Mouse (Mus musculus) thymus, postnatal 10 days (tissue): ENCODE measurements at regions not wholly inside any gene's neighbourhood (a gene's known extent, or its start where the extent isn't known, plus 50 kb on each side); places are given as distances from the start of the nearest gene placed in this dataset.

Experiments used
- DNase-seq, 2 experiments: peaks; one replicate each; pipeline ENCODE4 v3.0.0; 2021; ENCODE audit warnings: low spot score in 2 of 2

GRCm38 (mm10) chr7:136780708-136781107 lies 113.7 kb upstream of the Mgmt start:
- no peak for DNase-seq

- no peak for DNase-seq
Measured at GRCm38 (mm10) chr7:136791162-136791561, 103.3 kb upstream of the Mgmt start.

GRCm38 (mm10) chr7:136792131-136792530 lies 102.3 kb upstream of the Mgmt start:
- no peak for DNase-seq

DNA sequence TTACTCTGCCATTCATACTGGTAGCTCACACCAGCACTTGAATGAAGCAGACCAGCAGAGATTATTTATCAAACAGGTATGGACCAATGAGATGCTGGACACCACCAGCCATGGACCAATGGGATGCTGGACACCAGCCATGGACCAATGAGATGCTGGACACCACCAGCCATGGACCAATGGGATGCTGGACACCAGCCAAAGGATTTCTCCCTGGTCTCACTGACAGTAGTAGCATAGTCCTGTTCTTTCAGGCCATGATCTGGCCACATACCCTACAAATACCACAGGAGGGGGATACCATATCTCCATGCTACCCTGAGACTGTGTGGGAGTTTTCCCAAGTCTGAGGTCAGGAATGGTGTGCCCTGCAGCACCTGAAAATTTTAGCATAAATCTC lies 98.0 kb upstream of the Mgmt start:
- DNase-seq = no peak

DNA sequence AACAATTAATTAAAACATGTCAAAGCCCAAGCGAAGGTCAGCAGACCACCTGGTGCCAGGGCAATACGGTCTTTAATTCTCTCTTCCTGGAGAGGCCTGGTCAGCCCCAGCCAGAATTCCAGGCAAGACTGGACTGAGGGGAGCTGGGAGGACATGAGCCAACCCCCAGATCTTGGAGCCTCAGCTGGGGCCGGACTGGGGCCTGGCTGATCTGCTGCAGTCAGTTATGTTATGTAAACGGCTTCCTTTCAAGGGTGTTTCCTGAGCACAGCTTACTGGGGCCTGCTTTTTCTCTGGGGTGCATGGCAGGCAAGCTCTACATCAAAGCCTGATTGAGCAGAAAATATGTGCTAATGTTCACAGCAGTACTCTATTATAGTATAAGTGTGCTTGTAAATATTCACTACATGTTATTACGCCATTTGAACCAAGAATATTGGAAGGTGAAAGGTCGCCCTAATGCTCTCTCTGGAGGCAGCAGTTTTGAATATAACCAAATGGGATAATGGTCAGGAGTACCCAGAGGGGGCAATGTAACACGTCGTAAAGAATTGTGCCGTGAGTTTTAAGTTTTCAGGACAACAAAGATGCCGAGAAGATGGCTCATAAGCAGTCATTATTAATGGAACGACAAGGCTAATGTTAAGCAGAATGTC lies 96.5 kb upstream of the Mgmt start:
- DNase-seq = no peak

DNA sequence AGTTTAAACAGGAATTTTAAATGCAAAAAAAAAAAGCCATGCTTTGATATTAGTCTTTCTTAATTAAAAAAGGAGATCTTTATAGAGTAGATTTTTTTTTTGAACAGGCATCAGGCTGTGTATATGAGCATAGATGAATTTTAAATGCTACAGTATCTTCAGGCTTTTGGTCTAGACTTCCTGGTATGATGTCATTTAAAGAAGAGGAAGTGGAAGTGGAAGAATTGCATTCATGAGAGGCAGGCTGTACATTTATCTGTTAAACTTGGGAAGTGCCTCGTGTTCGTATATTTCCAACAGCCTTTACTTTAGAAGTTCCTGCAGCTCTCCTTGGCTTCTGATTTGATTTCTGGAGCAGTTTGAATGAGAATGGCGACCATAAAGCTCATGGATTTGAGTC lies 95.8 kb upstream of the Mgmt start:
- no peak for DNase-seq

DNA sequence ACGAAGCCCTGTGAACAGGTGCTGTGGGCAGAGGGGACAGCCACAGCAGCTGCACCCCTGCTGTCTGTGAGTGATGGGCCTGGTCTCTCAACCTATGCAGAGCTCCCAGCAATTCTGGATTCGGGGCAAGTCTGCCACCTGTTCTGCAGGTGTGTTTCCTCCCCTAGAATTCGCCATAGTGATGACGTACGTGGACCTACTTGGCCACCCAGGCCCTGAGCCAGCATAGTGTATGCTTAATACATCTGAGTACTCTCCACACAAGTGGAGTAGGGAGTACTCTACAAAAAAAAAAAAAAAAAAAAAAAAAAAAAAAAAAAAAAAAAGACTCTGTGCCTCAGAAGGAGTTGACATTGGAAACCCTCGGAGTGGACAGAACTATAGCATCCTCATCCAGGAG lies 87.3 kb upstream of the Mgmt start:
- DNase-seq = no peak

- DNase-seq = no peak
Measured at GRCm38 (mm10) chr7:136807968-136808367, 86.4 kb upstream of the Mgmt start.

DNA sequence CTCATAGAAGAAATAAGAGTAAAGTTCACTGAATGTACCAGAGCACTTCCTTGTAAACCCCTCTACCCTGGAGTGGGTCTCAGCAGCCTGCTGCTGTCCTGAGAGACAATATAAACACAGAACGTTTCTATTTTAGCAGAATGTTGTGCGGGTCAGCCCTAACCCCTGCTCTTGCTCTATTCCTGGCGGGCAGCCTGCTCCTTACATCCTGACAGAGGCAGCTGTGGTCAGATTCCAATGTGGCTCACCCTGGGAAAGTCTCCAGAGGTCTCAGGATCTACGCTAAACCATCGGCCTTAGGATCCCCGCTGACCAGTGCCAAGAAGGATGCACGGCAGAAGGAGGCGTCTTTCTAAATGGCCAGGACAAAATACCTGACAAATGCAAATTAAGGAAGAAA lies 84.8 kb upstream of the Mgmt start:
- DNase-seq = no peak

DNA sequence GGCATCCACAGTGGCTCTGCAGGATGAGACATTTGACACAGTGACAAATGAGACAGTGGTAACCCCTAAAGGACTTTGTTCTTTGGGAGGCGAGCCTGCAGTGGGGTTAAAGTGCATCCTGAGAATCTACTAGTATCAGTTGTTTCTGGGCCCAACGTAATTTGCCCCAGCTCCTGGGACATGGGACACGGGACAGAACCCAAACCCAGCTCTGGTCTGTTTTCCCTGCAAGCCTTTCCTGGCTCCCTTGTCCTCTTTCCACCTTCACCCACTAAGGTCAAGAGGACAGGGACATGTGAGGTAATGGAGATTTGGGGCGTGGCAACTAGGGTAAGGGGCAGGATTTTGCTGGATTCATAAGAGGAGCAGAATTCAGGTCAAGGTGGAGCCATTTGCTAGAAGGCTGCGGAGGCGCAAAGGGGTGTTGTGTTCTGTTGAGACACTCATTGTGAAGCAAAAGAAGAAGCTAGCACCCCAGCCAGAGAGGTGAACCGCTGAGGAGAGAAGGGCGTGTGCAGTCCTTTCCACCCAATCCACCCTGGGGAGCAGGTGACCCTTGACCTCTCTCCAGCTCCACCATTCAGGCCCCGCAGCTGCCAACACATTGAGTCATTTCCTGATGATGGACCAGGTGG lies 80.6 kb upstream of the Mgmt start:
- no peak for DNase-seq

GRCm38 (mm10) chr7:136814751-136815150 lies 79.7 kb upstream of the Mgmt start:
- DNase-seq = no peak

DNA sequence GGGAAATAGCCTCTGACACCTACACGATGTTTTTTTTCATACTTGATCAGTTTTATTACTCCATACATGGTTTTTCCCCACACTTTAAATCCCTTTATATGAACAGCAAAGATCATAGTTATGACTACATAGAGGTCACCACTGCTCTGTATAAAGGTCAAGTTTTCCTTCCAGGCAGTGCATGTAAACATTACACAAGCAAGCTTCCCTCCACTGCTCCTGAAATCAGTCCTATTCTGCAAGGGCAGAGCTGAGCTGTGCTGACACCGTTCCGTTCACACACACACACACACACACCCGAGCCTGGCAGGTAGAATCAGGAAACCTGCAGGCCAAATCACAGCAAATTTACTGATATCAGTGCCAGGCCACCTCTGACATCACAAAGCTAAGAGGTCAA lies 74.1 kb upstream of the Mgmt start:
- DNase-seq = no peak

DNA sequence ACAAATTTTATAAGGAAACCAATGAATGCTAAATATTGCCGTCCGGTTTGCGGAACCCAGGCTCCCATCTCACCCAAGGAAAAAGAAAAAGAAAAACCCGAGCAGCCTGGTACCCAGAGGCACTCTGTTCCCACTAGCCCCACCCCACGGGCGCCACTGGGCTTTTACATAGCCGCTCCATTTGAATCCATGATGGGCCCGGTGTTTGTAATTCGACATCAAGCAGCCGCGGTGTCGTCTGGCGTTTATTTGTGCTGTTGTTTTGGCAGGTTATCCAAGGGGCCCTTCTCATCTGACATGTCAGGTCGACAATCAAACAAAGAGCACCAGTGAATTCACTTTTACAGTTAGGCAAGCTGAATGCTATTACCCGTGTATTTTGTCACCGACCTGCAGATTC lies 68.8 kb upstream of the Mgmt start:
- DNase-seq = no peak

- no peak for DNase-seq
Measured at GRCm38 (mm10) chr7:136829621-136830313, 64.6 kb upstream of the Mgmt start.

GRCm38 (mm10) chr7:136832419-136832818 lies 62.0 kb upstream of the Mgmt start:
- DNase-seq = no peak

DNA sequence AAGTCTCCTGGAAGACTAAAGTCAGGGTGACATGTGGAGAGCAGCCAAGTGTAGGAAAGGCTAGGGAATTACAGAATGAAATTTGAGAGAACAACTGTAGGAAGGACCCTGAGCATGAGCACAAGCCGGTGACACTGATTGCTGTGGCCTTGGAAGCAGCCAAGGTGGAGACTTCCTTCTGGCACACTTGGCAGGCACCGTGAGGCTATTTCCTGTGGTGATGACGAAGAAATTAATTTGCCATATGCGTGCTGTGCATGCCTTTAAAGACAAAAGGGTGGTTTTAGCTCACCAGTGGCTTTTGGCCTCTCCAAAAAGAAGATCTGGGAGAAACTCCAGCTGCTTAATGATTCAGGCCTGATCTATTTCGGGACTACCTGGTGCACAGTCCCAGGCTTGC lies 55.4 kb upstream of the Mgmt start:
- no peak for DNase-seq

DNA sequence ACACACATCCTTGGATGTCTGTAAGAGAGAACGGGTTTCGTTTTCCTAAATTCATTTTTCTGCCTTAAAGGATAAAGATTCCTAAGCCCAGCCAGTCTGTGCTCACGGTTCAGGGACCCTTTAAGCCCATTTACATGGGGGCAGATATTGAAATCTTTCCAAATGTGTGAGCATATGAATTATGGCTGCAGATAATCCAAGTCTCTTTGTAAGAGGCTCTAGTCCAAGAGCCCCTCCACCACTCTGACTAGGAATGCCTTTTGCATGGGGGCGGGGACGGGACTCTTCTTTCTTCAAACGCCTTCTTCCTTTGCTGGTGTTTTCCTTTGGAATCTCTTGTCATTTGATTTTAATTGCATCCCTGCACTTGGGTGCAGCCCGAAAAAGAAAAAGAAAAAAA lies 54.2 kb upstream of the Mgmt start:
- no peak for DNase-seq

- DNase-seq = no peak
Measured at GRCm38 (mm10) chr7:136842751-136843150, 51.7 kb upstream of the Mgmt start.

- DNase-seq = no peak
Measured at GRCm38 (mm10) chr7:136844282-136844681, 50.1 kb upstream of the Mgmt start.
